Comparison of ENCODE assay signal across 8 mouse cellular contexts in genomic region chr19:11770205-11770892, GRCm38 (mm10). TPM values are rescaled to one million over a fixed set of nuclear protein-coding genes. Genes with fewer than 3 reads are reported as not detected.
DNase-seq lines count a peak whose midpoint lies in the region; ATAC-seq lines count a peak whose summit lies in the region.

Gene Mrpl16, plus strand, starts transcription at chr19:11770391.

- H3K4me3 ChIP-seq in heart, embryonic 14.5 days (ENCODE audit: control insufficient read depth in 1 of 2, insufficient read depth in 1 of 2, low read depth in 1 of 2, low read length in 2 of 2) = peak within 1 kb of the TSS; percentile 65 to 85
- peak within 1 kb of the TSS; percentile 82 for H3K4me3 ChIP-seq in liver, embryonic 13.5 days (replicated peaks)
- peak within 1 kb of the TSS; percentile 84 for H3K4me3 ChIP-seq in stomach, embryonic 16.5 days (replicated peaks; ENCODE audit: low read length)

- H3K27me3 ChIP-seq in heart, embryonic 14.5 days (ENCODE audit: control insufficient read depth, insufficient read depth, low read length) = no peaks in the 10 kb centered on the region
- no peaks in the 10 kb centered on the region for H3K27me3 ChIP-seq in liver, embryonic 13.5 days
- no peaks in the 10 kb centered on the region for H3K27me3 ChIP-seq in stomach, embryonic 16.5 days (ENCODE audit: control insufficient read depth, insufficient read depth, low read length)

- WGBS in heart, embryonic 14.5 days = under 1% methylated on average over 30 of the region's 30 CpGs
- WGBS in liver, embryonic 13.5 days (ENCODE audit: insufficient replicate concordance) = 1% methylated on average over 30 of the region's 30 CpGs
- WGBS in stomach, embryonic 16.5 days = under 1% methylated on average over 30 of the region's 30 CpGs

- ATAC-seq in CD4-positive, CD25-positive, alpha-beta regulatory T cell, adult 4 months = peak; percentile 79
- peak; percentile 82 for ATAC-seq in heart, embryonic 14.5 days (ENCODE audit: insufficient number of reproducible peaks, insufficient read depth, low FRiP score, low read depth)
- peak; percentile 91 for ATAC-seq in liver, embryonic 13.5 days (ENCODE audit: low read depth)
- peak; percentile 91 for ATAC-seq in stomach, embryonic 16.5 days (ENCODE audit: insufficient read depth, low FRiP score)

- DNase-seq in c-Kit-negative CD71-positive TER-119-positive erythroid progenitor cells, embryonic 14.5 days (ENCODE audit: low read depth, low spot score) = peak; percentile 91
- DNase-seq in fibroblast of lung, adult 2 months (ENCODE audit: low read depth) = peak; percentile 83
- peak; percentile 92 for DNase-seq in kidney, postnatal 14 days
- peak; percentile 78 for DNase-seq in liver, embryonic 13.5 days
- peak; percentile 90 for DNase-seq in neural tube, embryonic 10.5 days (ENCODE audit: extremely low spot score, low spot score)

- H3K4me2 ChIP-seq in heart, embryonic 14.5 days (ENCODE audit: low read length) = peak within 1 kb of the TSS; percentile 84
- H3K4me2 ChIP-seq in liver, embryonic 13.5 days = peak within 1 kb of the TSS; percentile 78
- peak within 1 kb of the TSS; percentile 73 for H3K4me2 ChIP-seq in stomach, embryonic 16.5 days (ENCODE audit: low read depth, low read length)

- peak within 1 kb of the TSS; percentile 41 to 62; a peak in 3 of 4 replicates for H3K27ac ChIP-seq in heart, embryonic 14.5 days (replicated peaks in 1 of 2; ENCODE audit: control insufficient read depth in 1 of 2, insufficient read depth in 1 of 2, low read depth in 2 of 2, low read length in 2 of 2)
- H3K27ac ChIP-seq in liver, embryonic 13.5 days = peak within 1 kb of the TSS; percentile 75
- H3K27ac ChIP-seq in stomach, embryonic 16.5 days (ENCODE audit: low read length) = peak within 1 kb of the TSS; percentile 72

- peaks cover 28% of the 10 kb centered on the region for H3K36me3 ChIP-seq in heart, embryonic 14.5 days (ENCODE audit: control insufficient read depth, insufficient read depth, low read length)
- peaks cover 33% of the 10 kb centered on the region for H3K36me3 ChIP-seq in liver, embryonic 13.5 days
- peaks cover 4% of the 10 kb centered on the region; the same call in 1 of the 2 replicates for H3K36me3 ChIP-seq in stomach, embryonic 16.5 days (ENCODE audit: control insufficient read depth, insufficient read depth, low read length)

- H3K9ac ChIP-seq in heart, embryonic 14.5 days (ENCODE audit: low read length) = peak within 1 kb of the TSS; percentile 77
- peak within 1 kb of the TSS; percentile 81 for H3K9ac ChIP-seq in liver, embryonic 13.5 days
- peak within 1 kb of the TSS; percentile 80 for H3K9ac ChIP-seq in stomach, embryonic 16.5 days (ENCODE audit: low read length)

- H3K9me3 ChIP-seq in heart, embryonic 14.5 days (ENCODE audit: control insufficient read depth, low read length) = no peaks in the 10 kb centered on the region
- H3K9me3 ChIP-seq in liver, embryonic 13.5 days (replicated peaks) = no peaks in the 10 kb centered on the region
- no peaks in the 10 kb centered on the region for H3K9me3 ChIP-seq in stomach, embryonic 16.5 days (replicated peaks; ENCODE audit: control insufficient read depth, low read length)

- H3K4me1 ChIP-seq in heart, embryonic 14.5 days (ENCODE audit: control insufficient read depth in 2 of 2, insufficient read depth in 2 of 2, low read length in 2 of 2) = peaks cover 0 to 6% of the 10 kb centered on the region in 2 experiments; a peak in 1 of 4 replicates
- H3K4me1 ChIP-seq in liver, embryonic 13.5 days (replicated peaks) = peaks cover 14% of the 10 kb centered on the region
- peaks cover 5% of the 10 kb centered on the region for H3K4me1 ChIP-seq in stomach, embryonic 16.5 days (ENCODE audit: control insufficient read depth, insufficient read depth, low read length)

RNA-seq across cellular contexts. Expression of gene Mrpl16, which starts in this region (rescaled TPM):
- 10 to 100 TPM; 39.7 to 40.2 TPM for polyA plus RNA-seq in CD4-positive, CD25-positive, alpha-beta regulatory T cell, adult 4 months (2017; shearing (Covaris generic))
- 79.1 and 80.3 TPM in 2 replicates for polyA plus RNA-seq in heart, embryonic 14.5 days (2014; fragmentation: Nextera tagmentation; extraction: Ambion mirVana)
- polyA plus RNA-seq in liver, embryonic 13.5 days (2015; fragmentation: Nextera tagmentation; extraction: Ambion mirVana) = 53.8 and 55.6 TPM in 2 replicates
- 51.7 and 53.0 TPM in 2 replicates for polyA plus RNA-seq in stomach, embryonic 16.5 days (2015; fragmentation: Nextera tagmentation; extraction: Ambion mirVana)

Comparison
In these comparisons a context has a peak if more than half of its experiments do, and no peak if none do; other contexts are left out.
1. Peak in every context shown above with its lines: DNase-seq, ATAC-seq, H3K4me3 ChIP-seq and H3K27ac ChIP-seq.